Mouse (Mus musculus) gastrocnemius, adult 18-20 months (tissue): ENCODE data around the gene B3galt1. TPM values are rescaled to one million over a fixed set of nuclear protein-coding genes. Genes with fewer than 3 reads are reported as not detected.
A peak's percentile ranks its signal among the peaks of the same experiment; 100 is the strongest.

ENCODE experiments used
- DNase-seq: peaks from one replicate; pipeline ENCODE4 v3.0.0; 2021; ENCODE audit warnings: low spot score
- microRNA-seq: library from miRNA; unstranded; fragments of <30 nt; microRNA quantifications from one replicate; pipeline ENCODE4 v1.2.0, GENCODE M21; 2021
- total RNA-seq, 2 experiments: library from RNA; stranded (reverse); gene quantifications; 2 replicates each; pipeline ENCODE4 v1.2.3; 2021

The B3galt1 gene
- total RNA-seq, 2 experiments from 2014 or later = 3.6 to 4.3 TPM

GRCm38 (mm10) chr2:68040752-68041151 is 475.1 kb downstream of the B3galt1 start:
- no peak for DNase-seq

- DNase-seq = no peak
These were observed 486.8 kb downstream of the B3galt1 start for GRCm38 (mm10) chr2:68052481-68052880.

- no peak for DNase-seq
These were observed 487.6 kb downstream of the B3galt1 start for GRCm38 (mm10) chr2:68053243-68053642.

- DNase-seq = no peak
These were observed 495.7 kb downstream of the B3galt1 start for GRCm38 (mm10) chr2:68061341-68061740.

- DNase-seq = no peak
These were observed 514.0 kb downstream of the B3galt1 start for GRCm38 (mm10) chr2:68079426-68080360.

- DNase-seq = no peak
These were observed 515.2 kb downstream of the B3galt1 start for GRCm38 (mm10) chr2:68080872-68081280.

- DNase-seq = no peak
These were observed 518.8 kb downstream of the B3galt1 start for GRCm38 (mm10) chr2:68084483-68084882.

GRCm38 (mm10) chr2:68086101-68086500 is 520.4 kb downstream of the B3galt1 start:
- DNase-seq = no peak

- no peak for DNase-seq
These were observed 525.9 kb downstream of the B3galt1 start for GRCm38 (mm10) chr2:68091559-68091958.

GRCm38 (mm10) chr2:68104641-68105040 is 539.0 kb downstream of the B3galt1 start:
- DNase-seq = no peak

- DNase-seq = no peak
These were observed 552.4 kb downstream of the B3galt1 start for GRCm38 (mm10) chr2:68118076-68118475.

- DNase-seq = peak; percentile 9
These were observed 559.1 kb downstream of the B3galt1 start for GRCm38 (mm10) chr2:68124751-68125150.

GRCm38 (mm10) chr2:68141094-68141493 is 575.4 kb downstream of the B3galt1 start:
- no peak for DNase-seq

GRCm38 (mm10) chr2:68143292-68143691 is 577.6 kb downstream of the B3galt1 start:
- no peak for DNase-seq

GRCm38 (mm10) chr2:68159751-68160150 is 594.1 kb downstream of the B3galt1 start:
- DNase-seq = no peak

GRCm38 (mm10) chr2:68160566-68160965 is 594.9 kb downstream of the B3galt1 start:
- DNase-seq = no peak

GRCm38 (mm10) chr2:68162012-68162411 is 596.3 kb downstream of the B3galt1 start:
- DNase-seq = no peak

GRCm38 (mm10) chr2:68171306-68171705 is 605.6 kb downstream of the B3galt1 start:
- no peak for DNase-seq

Small RNAs within 50 kb of the gene (microRNA-seq; reads per million reads assigned to microRNA genes)
- not detected for gene Mir6335
- 4.4 reads per million, percentile 8 among the genes with 10 or more reads in this experiment for gene Mir7224

Other genes with a start within 250 kb of the B3galt1 start
- not detected for gene Gm21830, start 152.1 kb upstream of the B3galt1 start, total RNA-seq
- gene Gm26727, start 132.7 kb upstream of the B3galt1 start, total RNA-seq = not detected
- gene Xirp2, start 119.9 kb upstream of the B3galt1 start, total RNA-seq = 1,000 to 10,000 TPM; 1,079 to 1,082 TPM